Mouse (Mus musculus) thymus, adult 2 months (tissue): ENCODE measurements at regions not wholly inside any gene's neighbourhood (a gene's known extent, or its start where the extent isn't known, plus 50 kb on each side); places are given as distances from the start of the nearest gene placed in this dataset.

Experiments
- CTCF ChIP-seq: fragments of 200-500 bp; IDR thresholded peaks from 2 replicates; pipeline ENCODE4 v1.5.1; 2012; ENCODE audit warnings: mild to moderate bottlenecking, control low read depth, low read length, moderate library complexity, borderline replicate concordance; ENCODE audit not compliant: control insufficient read depth, poor library complexity, insufficient read depth; ENCODE audit errors: extremely low read depth
- POLR2A ChIP-seq: fragments of 200-500 bp; IDR thresholded peaks from 2 replicates; pipeline ENCODE4 v1.6.1; 2012; ENCODE audit warnings: mild to moderate bottlenecking, low read length, control low read depth, moderate library complexity; ENCODE audit not compliant: control insufficient read depth, poor library complexity, insufficient read depth; ENCODE audit errors: extremely low read depth

- no peak for TF ChIP-seq CTCF
- no peak for TF ChIP-seq POLR2A
These were observed 89.7 kb upstream of the Tars start for GRCm38 (mm10) chr15:11489116-11489515.
